Mouse (Mus musculus): ENCODE results near the gene Adam22.

The Adam22 gene

GRCm38 (mm10) chr5:8367614-8368327 is at the start of gene Adam22:
TSS of gene Adam22 (minus strand) at chr5:8368160.
- DNase-seq (ENCODE audit: low spot score in 2 of 2): peak; percentile 54 to 74

- no peak for DNase-seq (ENCODE audit: low spot score in 2 of 2)
Observed at GRCm38 (mm10) chr5:8417443-8417842, 49.5 kb upstream of the Adam22 start.

GRCm38 (mm10) chr5:8416683-8417413 is 48.9 kb upstream of the Adam22 start:
- DNase-seq (ENCODE audit: low spot score in 2 of 2): no peak

- no peak for DNase-seq (ENCODE audit: low spot score in 2 of 2)
Observed at GRCm38 (mm10) chr5:8408746-8409145, 40.8 kb upstream of the Adam22 start.

DNA sequence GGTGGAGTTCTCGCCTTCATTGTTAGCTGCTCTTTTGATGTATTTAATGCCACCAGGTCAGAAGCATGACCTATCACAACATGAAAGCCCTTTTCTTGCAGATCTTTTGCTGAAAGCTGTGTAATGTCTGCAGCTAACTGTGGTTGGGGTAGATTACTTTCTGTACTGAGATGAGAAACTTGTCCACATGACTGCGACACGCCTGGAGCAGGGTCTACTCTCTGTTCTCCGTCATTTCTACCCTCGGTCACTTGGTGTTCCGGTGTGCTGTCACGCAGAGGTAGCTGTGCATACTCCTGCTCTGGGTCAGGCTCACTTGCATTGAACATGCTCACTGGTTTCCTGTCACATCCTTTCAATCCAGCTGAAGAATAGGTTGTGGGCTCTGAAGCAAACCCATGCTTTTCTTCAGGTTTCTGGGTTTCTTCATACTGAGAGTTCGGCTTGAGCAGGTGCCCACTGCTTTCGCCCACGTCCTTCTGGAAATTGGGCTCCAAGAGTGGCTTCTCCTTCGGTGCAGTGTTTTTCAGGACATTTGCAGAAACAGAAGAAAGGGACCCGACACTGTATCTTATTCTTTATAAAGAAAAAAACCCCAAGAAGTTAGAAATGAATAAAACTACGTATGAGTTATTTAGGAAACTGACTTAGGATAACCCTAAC is 29.8 kb upstream of the Adam22 start:
- no peak for DNase-seq (ENCODE audit: low spot score in 2 of 2)

DNA sequence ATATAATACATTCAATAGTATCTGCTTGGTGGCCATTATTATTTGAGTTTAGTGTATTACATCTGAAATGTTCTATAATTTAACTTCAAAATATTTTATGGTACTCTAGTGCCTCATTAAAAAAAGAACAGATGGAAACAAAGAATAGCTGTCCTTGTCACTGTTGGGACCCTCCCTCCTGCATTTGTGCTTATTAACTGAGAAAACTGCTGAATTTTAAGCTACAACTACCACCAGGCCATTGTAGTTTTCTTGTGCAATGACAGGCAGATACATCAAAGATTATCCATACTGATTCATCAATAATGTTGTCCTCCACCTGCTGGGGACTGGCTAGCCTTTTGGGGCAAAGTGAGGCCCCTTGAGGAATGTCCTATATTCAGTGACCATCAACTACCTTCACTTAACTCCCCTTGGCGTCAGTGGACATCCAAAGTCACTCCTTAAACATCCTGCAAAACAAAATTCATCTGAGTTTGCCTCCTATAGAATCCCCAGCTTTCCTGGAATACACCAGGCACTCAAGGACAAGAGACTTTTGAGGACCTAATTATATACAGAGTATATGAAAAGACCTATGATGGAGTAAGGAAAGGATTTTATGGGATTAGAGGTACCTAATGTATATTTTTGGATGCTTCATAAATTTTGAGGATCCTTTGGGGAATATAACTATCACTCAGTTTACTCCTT is 26.1 kb upstream of the Adam22 start:
- DNase-seq (ENCODE audit: low spot score in 2 of 2): no peak

DNA sequence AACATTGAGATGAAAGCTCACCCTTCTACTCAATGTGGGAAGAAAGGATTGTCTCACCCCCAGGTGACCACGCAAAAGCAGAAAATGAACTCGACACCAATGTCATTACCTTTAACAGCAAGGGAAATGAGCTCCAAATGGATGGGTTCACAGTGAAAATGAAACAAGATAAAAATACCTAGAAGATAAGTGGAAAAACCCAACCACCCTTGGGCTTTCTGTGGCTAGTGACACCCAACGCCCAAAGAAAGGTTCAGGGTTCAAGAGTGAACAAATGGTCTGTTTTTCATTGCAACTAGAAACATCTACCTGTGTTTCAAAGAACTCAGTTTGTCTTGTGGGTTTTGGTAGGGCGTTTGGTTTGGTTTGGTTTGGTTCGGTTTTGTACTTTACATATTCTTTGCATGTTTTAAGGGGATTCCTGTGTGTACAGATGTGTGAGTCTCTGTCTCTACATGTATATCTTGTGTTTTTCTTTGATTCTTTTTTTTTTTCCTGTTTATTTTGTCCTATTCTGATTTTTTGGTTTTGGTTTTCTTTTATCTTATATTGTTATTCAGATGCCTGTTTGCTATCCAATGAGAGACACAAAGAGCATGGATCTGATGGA is 6.4 kb upstream of the Adam22 start:
- no peak for DNase-seq (ENCODE audit: low spot score in 2 of 2)

- no peak for DNase-seq (ENCODE audit: low spot score in 2 of 2)
Observed at GRCm38 (mm10) chr5:8373415-8373814, 5.5 kb upstream of the Adam22 start.

DNA sequence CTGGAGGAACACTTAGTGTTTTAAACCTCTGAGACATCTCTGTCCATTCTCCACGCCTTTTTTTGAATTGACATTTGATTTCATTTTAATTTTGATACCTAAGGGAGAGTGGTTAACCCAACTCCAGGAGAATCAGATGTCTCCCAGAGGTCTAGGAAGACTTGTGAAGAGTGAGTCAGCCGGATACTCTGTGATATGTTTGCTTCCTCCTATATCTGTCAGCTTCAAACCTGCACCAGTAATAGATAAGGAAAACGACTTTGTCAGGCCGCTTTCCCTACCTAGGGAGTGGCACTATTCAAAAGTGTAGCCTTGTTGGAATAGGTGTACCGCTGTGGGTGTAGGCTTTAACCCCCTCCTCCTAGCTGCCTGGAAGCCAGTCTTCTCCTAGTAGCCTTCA is 821 bp upstream of the Adam22 start:
- no peak for DNase-seq (ENCODE audit: low spot score in 2 of 2)

- no peak for DNase-seq (ENCODE audit: low spot score in 2 of 2)
Observed at GRCm38 (mm10) chr5:8368328-8368692, 350 bp upstream of the Adam22 start.

DNA sequence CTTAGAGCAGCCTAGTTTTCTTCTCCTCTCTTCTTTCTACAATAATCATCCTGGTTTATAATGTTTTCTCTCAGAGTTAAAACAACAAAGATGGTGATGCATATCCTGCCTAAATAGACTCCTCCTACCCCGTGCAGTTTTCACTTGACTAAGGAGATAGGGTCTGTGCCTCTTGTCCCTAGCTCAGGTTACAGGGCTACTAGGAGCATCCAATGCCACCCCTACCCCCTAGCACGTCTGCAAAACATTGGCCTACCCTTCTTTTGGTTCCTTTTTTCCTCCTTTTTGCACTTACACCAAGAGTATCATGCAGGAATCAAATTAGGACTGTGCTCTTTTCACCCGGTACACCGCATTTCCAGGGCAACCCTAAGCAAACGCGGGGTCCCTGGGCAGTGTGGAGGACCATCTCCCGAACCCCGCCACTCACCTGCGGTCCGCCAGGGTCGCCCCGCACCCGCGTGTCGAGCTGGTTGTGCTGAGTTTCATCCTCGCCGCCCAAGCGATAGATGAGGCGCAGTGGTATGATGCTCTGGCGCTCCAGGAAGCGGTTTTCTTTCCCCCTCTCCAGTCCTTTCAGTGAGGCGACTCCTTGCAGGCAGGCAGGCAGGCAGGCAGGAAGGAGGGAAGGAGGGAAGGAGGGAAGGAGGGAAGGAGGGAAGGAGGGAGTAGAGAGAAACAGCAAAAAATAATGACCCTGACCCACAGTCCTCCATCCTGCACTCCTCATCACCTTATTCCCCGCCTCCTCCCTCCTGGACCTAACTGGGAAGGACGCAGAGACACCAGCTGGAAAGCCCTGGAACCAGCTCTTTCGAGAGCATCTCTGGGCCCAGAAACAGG is 968 bp downstream of the Adam22 start:
- DNase-seq (ENCODE audit: low spot score in 2 of 2): no peak

DNA sequence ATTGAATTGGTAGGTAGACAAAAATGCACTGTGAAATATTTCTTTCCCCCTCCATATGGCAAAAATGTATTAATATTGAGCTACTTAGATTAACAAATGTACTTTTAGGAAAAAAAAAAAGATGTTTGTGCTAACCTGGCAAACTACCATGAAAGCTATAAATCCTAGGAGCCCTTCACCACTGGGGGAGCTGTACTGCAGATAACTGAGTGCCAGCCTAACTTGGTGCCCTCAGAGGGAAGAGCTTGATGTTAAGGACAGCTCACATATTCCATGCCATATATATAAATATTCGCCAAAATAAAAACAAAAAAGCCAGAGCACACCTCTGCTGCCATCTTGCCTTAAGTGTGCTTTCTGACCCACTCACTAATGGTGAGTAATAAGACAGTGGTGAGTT is 5.6 kb downstream of the Adam22 start:
- no peak for DNase-seq (ENCODE audit: low spot score in 2 of 2)

DNA sequence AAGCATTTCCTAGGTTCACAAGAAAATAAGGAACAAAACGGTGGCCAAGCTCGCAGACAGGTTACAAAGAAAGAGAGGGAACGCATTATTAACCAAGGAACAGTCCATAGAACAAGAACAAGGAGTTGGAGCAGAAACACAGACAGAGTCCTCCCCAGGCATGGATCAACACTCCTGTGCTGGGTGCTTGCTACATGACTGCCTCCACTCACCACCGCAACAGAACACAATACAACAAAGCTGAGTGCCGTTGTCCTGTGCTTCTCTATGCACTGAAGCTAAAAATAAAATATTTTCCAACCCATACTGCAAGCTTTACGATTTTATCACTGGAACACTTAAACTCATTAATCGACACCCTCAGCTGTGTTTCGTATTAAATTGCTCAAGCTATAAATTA is 10.3 kb downstream of the Adam22 start:
- DNase-seq (ENCODE audit: low spot score in 2 of 2): no peak

GRCm38 (mm10) chr5:8356885-8357651 is 10.9 kb downstream of the Adam22 start:
- DNase-seq (ENCODE audit: low spot score in 2 of 2): no peak

DNA sequence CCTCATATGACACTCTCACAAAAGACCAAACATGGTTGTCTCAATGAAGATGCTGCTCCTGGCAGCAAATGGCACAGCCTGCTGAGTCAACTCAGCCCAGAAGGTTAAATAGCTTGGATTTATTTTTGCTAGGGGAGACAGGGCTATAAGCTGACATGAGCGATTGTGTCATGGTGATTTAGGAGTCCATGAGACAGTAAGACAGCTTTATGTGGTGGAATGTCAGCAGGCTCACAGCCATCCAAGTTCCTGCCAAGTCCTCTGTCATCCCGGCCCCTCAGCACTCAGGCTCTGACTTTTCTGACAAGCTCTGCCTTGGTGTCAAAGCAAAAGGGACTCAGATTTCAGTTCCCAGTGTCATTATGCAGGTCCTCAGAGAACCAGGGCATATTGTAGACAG is 11.6 kb downstream of the Adam22 start:
- no peak for DNase-seq (ENCODE audit: low spot score in 2 of 2)

DNA sequence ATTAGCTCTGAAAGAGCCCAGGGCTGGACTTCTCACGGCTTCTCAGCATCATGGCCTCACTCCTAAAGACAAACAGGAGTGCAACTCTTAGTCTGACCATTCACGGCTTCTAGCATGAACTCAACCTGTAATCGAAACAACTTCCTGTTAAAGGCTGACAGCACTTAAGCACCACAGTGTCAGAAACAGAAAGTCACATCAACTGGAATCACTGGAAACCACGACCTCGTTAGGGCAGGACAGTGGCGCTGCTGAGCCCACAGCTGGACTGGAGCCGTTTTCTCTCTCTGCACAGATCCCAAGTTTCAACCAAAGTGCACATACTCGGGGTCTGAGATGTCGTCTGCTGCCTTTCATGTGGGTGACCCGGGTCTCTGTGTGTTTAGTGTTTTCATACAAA is 18.4 kb downstream of the Adam22 start:
- DNase-seq (ENCODE audit: low spot score in 2 of 2): no peak

DNA sequence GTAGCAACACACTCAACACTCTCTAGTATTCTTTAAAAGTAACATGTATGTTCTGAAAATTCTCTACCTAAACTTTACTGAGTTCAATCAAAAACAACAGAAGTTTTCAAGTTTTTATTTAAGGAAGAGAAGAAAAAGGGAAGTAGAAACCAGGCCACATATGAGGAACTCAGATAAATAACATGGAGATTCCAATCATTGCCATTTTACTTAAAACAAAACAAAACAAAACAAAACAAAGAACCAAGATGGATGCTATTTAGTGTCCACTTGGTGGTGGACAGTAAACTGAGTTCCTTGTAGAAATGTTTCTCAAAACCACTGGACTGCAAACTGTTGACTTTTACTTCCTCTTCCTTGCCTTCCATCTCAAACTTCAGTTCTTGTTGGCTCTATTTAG is 21.6 kb downstream of the Adam22 start:
- DNase-seq (ENCODE audit: low spot score in 2 of 2): no peak

DNA sequence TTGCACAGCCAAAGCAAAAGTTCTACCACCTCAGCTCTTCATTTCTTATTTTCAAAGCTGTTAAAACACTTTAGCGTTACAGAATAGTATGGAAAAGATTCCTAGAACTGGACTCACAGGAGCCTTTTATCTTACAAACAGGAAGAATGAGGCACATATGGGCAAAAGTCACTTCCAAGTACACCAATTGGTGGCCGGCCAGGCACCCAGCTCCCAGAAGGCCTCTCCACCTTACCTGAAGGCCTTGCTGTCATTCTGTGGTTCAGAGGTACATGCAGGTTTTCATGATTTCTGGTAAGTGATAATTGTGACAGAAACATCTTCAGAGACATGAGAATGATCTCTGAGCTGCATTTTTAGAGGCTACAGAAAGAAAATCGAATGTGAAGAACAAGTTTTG is 24.7 kb downstream of the Adam22 start:
- DNase-seq (ENCODE audit: low spot score in 2 of 2): no peak

GRCm38 (mm10) chr5:8341676-8342075 is 26.3 kb downstream of the Adam22 start:
- DNase-seq (ENCODE audit: low spot score in 2 of 2): no peak

- no peak for DNase-seq (ENCODE audit: low spot score in 2 of 2)
Observed at GRCm38 (mm10) chr5:8327645-8328269, 40.2 kb downstream of the Adam22 start.
